ENCODE assay signal across 9 mouse cellular contexts in the genomic region with DNA sequence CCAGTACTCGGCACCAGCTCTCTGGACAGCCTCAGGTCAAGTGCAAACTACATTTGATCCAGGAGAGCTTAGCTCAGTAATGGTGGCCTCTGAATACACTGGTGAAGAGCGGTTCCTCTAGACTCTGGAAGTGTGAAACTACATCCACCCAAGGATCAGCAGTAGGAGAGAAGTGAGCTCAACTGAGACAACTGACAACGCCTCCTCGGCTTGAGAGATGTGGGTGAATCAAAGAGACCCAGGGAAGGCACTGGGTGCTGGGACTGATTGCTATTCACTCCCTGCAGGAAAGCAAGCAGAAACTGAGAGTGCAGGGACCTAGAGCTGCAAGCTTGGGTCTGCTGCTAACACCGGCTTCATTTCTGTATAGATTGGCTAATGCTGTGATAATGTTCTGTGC.
"Had no signal": no experiment of that assay in that cellular context is flagged by ENCODE, and none has a peak within 500 bp of the region (broad histone marks: within the 10 kb centered on the region; RNA-seq: fewer than 3 reads in every experiment).

No protein-coding gene starts in this region.

- ATAC-seq: midbrain, embryonic 16.5 days had no signal

- DNase-seq: lung, adult 18-20 months; lung, postnatal 10 days; lung, postnatal 4 days; midbrain, embryonic 14.5 days; right cerebral cortex, postnatal 25 days; thymus, adult 2 months; thymus, postnatal 25 days; thymus, postnatal 4 days had no signal
